Mouse (Mus musculus) heart, postnatal 25 days (tissue): ENCODE measurements around the gene Cts7. TPM values are rescaled to one million over a fixed set of nuclear protein-coding genes. Genes with fewer than 3 reads are reported as not detected.

Source experiments
- DNase-seq: peaks from one replicate; pipeline ENCODE4 v3.0.0; 2022; ENCODE audit warnings: low spot score
- intact Hi-C: fragments of 180-260 bp; cut with DNase I; formaldehyde crosslinking; loops from one replicate; pipeline ENCODE4 v1.15.1; 2025
- microRNA-seq: library from miRNA; unstranded; fragments of <30 nt; microRNA quantifications from one replicate; pipeline ENCODE4 v1.2.0, GENCODE M21; 2022
- total RNA-seq, 2 experiments: library from RNA; stranded (reverse); gene quantifications; 2 replicates each; pipeline ENCODE4 v1.2.3; 2021

Cts7 gene
- total RNA-seq, result not detected

DNA sequence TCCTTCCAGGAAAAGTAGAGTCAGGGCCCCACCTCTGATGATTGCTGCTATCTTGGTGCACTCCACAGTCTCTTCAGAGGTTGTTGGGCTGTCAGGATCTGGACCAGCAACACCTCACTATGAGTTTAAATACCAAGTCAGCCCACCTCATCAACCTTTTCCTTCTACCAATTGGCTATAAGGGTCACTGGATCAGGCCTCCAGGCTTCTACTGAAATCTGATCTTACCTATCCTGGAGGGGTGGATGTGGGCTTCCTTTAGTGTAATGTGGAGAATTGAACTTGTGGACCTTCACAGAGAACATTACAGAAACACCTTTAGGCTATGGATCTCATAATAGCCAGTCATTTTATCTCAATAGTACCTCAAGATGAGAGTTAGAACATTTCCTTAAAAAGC, at the start of gene Cts7:
Gene Cts7, minus strand, starts transcription at position 101 of the 400 bp plus-strand sequence.
- intact Hi-C loops, result no loop called here
- DNase-seq, result no peak

Small RNAs within 50 kb of the gene (microRNA-seq; reads per million reads assigned to microRNA genes)
- gene Gm27704, result not detected

Other genes starting within 250 kb of the Cts7 start
- not detected for gene Ctsr, start 193.9 kb downstream of the Cts7 start, total RNA-seq
- gene Cts6, start 154.8 kb downstream of the Cts7 start, total RNA-seq, result not detected
- not detected for gene Cts8, start 102.8 kb downstream of the Cts7 start, total RNA-seq
- gene Gm49398, start 69.4 kb downstream of the Cts7 start, total RNA-seq, result not detected
- gene Ctsm, start 183.6 kb upstream of the Cts7 start, total RNA-seq, result not detected
- not detected for gene Gm49352, start 210.0 kb upstream of the Cts7 start, total RNA-seq
- gene Cts3, start 211.9 kb upstream of the Cts7 start, total RNA-seq, result not detected